Mouse (Mus musculus) cerebellum, adult 2 months (tissue): ENCODE results near the gene Gss. TPM values are rescaled to one million over a fixed set of nuclear protein-coding genes. Genes with fewer than 3 reads are reported as not detected.

ENCODE experiments used
- DNase-seq, 2 experiments: peaks; one replicate each; pipeline ENCODE4 v3.0.0; 2021
- H3K27ac ChIP-seq: fragments of 200-500 bp; 2 replicates; pipeline ENCODE4 v1.5.1; 2012; ENCODE audit warnings: low read length, control low read depth, inconsistent platforms; ENCODE audit not compliant: insufficient read depth
- H3K27me3 ChIP-seq: fragments of 200-500 bp; 2 replicates; pipeline ENCODE4 v1.6.1; 2012; ENCODE audit warnings: inconsistent platforms, mild to moderate bottlenecking, low read length, moderate library complexity; ENCODE audit not compliant: control insufficient read depth, insufficient read depth
- H3K4me1 ChIP-seq: fragments of 200-500 bp; 2 replicates; pipeline ENCODE4 v1.6.1; 2011; ENCODE audit warnings: low read length; ENCODE audit not compliant: control insufficient read depth, insufficient read depth
- H3K4me3 ChIP-seq: fragments of 200-500 bp; replicated peaks from 2 replicates; pipeline ENCODE3; 2011; ENCODE audit warnings: mild to moderate bottlenecking, low read depth, low read length, control low read depth; ENCODE audit not compliant: insufficient read depth
- CTCF ChIP-seq: fragments of 200-500 bp; IDR thresholded peaks from 2 replicates; pipeline ENCODE4 v1.5.1; 2011; ENCODE audit warnings: low read depth, mild to moderate bottlenecking, control low read depth, low read length, moderate library complexity, borderline replicate concordance; ENCODE audit not compliant: insufficient read depth
- POLR2A ChIP-seq: fragments of 200-500 bp; IDR thresholded peaks from 2 replicates; pipeline ENCODE4 v1.6.1; 2011; ENCODE audit warnings: low read length, control low read depth, borderline replicate concordance; ENCODE audit not compliant: insufficient read depth
- WGBS: fragments of 180-500 bp; shearing (Covaris S2); methylation state at CpG from one replicate; pipeline ENCODE4 v1.1.7; 2018; 5-methylcytosine and 5-hydroxymethylcytosine counted together
- polyA plus RNA-seq: library from polyadenylated mRNA; depleted of rRNA; stranded (reverse); fragments of >200 nt; gene quantifications from 2 replicates; pipeline ENCODE4 v1.2.3, GENCODE M21; 2012

Gss gene
- polyA plus RNA-seq, 1 experiment, result 25.7 TPM

DNA sequence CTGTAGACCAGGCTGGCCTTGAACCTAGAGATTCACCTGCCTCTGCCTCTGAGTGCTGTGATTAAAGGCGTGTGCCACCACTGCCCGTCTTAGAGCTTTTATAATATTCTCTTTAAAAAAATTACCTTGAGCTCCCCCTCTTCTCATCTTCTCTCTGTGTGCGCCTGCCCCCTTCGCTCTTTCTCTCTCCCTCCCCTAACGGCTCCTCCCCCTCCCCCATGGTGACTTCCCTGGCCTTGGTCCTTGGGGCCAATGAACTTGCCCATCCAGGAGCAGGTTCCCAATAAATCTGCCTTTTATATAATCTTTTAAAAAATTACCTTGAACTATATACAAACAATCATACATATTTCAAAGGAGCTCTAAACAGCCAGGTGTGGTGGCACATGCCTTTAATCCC, 9.6 kb downstream of the Gss start:
- no peak for TF ChIP-seq CTCF
- no peak for TF ChIP-seq POLR2A
- H3K4me3 ChIP-seq, result no peak overlapping the region
- no peak for DNase-seq
- no peaks in the 10 kb centered on the region for H3K4me1 ChIP-seq
- WGBS, result 91% methylated on average over 5 of the region's 5 CpGs
- no peak overlapping the region for H3K27ac ChIP-seq
- no peaks in the 10 kb centered on the region for H3K27me3 ChIP-seq

DNA sequence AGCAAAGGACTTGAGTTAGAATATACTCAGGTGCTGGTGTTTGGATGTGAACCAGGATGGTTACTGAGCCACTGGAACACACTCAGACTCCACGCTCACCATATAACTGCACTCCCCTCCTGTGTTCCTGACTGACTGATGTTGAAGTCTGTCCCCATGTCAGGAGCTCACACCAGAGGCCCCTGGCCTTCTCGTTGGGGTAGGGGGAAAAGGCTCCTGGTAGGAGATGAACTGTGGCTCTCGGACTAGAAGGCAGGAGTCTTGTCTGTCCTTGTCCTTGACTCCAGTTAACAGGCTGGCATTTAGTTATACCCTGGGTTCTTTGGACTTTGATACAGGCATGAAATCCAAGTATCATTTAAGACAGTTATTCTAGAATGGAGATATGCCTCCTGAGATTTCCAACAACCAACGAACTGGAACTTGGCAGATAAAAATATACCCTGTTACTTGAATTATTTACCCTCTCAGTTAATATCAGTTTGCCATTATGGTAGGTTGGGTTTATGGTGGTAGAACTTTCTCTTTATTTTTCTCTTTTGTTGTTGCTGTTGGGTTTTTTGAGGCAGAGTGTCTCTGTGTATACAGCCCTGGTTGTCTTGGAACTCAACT, 10.1 kb downstream of the Gss start:
- 80% methylated on average over 4 of the region's 4 CpGs for WGBS
- no peak overlapping the region for H3K4me3 ChIP-seq
- no peaks in the 10 kb centered on the region for H3K4me1 ChIP-seq
- no peak for DNase-seq
- no peak for TF ChIP-seq CTCF
- TF ChIP-seq POLR2A, result no peak
- no peaks in the 10 kb centered on the region for H3K27me3 ChIP-seq
- no peak overlapping the region for H3K27ac ChIP-seq

DNA sequence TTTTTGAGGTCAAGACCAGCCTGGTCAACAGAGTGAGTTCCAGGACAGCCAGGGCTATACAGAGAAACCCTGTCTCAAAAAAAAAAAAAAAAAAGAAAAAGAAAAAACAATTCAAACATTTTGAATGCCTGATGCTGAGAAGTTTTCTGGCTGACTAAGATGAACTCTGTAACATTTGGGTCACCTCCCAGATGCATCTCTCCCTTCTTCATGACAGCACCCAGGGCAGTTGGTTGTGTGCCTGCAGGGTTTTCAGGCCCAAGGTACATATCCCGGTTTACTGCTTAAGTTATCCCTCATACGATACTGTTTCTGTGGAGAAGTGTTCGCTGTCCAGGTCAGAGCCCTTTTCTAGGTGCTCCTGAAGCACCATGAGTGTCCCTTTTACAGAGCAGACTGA, 12.3 kb downstream of the Gss start:
- Histone ChIP-seq H3K27ac (no peak overlapping the region), H3K4me1 (no peaks in the 10 kb centered on the region), H3K27me3 (no peaks in the 10 kb centered on the region), H3K4me3 (no peak overlapping the region)
- TF ChIP-seq CTCF (no peak), POLR2A (no peak)
- no peak for DNase-seq
- 90% methylated on average over 3 of the region's 3 CpGs for WGBS

DNA sequence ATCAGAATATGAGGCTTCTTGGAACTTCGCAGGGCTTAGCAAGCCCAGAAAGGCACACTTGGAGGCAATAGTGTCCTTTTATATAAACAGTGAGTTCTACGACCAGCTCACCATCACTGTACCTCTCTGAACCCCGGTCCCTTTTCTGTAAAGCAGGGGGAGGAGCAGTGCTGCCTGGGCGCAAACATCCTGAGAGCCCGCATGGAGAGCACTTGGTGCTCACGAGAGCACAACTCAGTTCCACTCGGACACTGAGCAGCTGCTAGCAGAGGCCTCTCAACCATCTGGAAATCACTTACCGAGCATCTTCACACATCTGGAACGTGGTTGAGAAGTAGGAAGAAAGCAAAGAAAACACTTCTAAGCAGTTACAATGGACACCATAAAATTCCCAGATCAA, 16.0 kb downstream of the Gss start:
- Histone ChIP-seq H3K4me1 (no peaks in the 10 kb centered on the region), H3K27ac (no peak overlapping the region), H3K4me3 (no peak overlapping the region), H3K27me3 (no peaks in the 10 kb centered on the region)
- DNase-seq, result no peak
- WGBS, result 90% methylated on average over 9 of the region's 9 CpGs
- TF ChIP-seq CTCF, result no peak
- no peak for TF ChIP-seq POLR2A

DNA sequence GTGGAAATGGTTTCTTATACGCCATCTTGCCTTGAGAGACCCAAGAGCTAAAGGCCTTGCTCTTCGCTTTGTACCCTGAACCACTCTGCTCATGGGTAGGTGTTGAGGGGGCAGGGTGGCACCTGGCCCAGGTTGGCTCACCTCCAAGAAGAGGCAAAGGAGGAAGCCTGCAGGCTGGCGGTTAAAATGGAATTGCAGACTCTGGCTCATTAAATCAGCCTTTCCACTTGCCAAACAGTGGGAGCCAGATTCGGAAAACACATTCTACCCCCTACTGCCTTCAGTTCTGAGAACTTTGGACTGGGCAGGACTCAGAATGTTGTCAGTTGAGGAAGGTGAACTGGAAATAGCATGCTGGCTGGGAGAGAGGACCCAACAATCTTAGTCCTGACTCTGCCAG, 17.9 kb downstream of the Gss start:
- TF ChIP-seq CTCF (no peak; the same call in 1 of the 2 replicates), POLR2A (no peak)
- H3K27ac ChIP-seq, result no peak overlapping the region; the same call in 1 of the 2 replicates

DNA sequence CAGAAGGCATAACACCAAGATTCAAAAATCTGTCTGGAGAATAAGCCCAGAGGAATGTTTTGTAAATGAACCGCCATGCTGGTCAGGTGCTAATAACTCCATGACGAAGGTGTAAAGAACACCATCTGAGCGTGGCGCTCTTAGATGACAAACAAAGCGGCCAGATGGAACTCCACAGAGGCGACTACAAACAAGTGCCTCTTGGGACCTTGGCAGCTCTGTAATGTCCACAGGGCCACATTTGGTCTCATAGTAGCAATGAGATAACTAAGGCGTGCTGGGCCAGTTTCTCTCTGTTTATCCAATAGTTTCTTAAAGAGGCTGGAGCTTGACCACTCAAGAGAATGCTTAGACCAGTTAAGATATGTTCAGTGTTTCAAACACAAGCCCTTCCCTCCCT, 18.6 kb downstream of the Gss start:
- TF ChIP-seq POLR2A (no peak), CTCF (no peak)
- peak in 1 of 2 experiments; percentile 30 for DNase-seq
- WGBS, result 63% methylated on average over 7 of the region's 7 CpGs
- Histone ChIP-seq H3K4me1 (no peaks in the 10 kb centered on the region), H3K4me3 (no peak overlapping the region), H3K27ac (no peak overlapping the region), H3K27me3 (no peaks in the 10 kb centered on the region)

More for the DNA sequence above, 17.9 kb downstream of the Gss start:
- Histone ChIP-seq H3K4me3 (no peak overlapping the region), H3K27me3 (no peaks in the 10 kb centered on the region), H3K4me1 (no peaks in the 10 kb centered on the region)
- DNase-seq, result peak; percentile 64 to 73
- WGBS, result 26% methylated on average over 4 of the region's 4 CpGs

DNA sequence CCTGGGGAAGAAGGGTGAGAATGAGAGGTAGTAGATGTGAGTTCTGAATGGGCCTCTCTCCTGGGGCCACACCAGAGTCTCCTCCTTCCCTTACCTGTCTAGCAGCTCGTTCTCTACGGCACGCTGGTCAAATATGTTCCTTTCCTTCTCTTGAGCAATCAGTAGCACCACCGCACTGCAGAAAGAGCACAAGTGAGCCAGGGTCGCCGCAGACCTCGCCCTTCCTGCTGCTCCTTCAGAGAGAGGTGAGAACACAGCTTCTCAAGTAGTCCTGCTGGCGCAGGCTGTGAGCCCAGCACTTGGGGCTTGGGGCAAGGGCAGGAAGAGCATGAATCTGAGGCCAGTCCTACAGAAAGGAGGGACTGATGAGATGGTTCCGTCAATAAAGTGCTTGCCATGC, 19.6 kb downstream of the Gss start:
- 92% methylated on average over 9 of the region's 9 CpGs for WGBS
- Histone ChIP-seq H3K27me3 (no peaks in the 10 kb centered on the region), H3K27ac (no peak overlapping the region), H3K4me1 (no peaks in the 10 kb centered on the region), H3K4me3 (no peak overlapping the region)
- no peak for DNase-seq
- TF ChIP-seq CTCF, result no peak
- no peak for TF ChIP-seq POLR2A

DNA sequence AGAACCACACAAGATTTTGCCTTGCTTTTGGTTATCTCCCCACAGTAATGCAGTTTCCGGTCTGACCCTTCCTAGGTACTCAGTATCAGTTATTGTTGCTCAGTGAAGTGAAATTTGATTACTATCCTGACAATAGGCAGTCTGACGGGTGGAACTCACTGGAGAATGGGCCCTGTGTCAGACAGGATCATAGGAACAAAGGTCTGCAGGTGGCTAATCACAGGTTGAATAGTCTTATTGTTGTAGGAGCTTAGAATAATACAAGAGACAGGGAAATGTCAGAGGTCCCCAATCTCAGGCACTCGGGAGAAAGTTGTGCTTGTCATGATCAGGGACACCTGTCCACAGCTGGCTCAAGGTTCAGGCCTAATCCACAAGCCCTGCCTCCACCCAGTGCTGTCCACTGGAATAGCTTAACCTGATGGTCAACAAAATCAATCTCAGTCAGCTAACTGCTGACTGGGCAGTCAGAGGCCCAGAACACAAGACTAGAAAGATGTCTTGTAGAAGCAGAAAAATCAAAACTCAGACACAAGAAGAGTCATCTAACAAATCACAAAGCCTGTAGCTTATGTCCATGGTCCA, 23.3 kb downstream of the Gss start:
- no peak for TF ChIP-seq CTCF
- TF ChIP-seq POLR2A, result no peak
- WGBS, result 37% methylated on average over 3 of the region's 3 CpGs
- no peak overlapping the region for H3K4me3 ChIP-seq
- H3K4me1 ChIP-seq, result no peaks in the 10 kb centered on the region
- DNase-seq, result no peak
- H3K27me3 ChIP-seq, result no peaks in the 10 kb centered on the region
- H3K27ac ChIP-seq, result no peak overlapping the region
